Mouse (Mus musculus) C2C12 (cell line): ENCODE measurements around the gene Epha10. TPM values are rescaled to one million over a fixed set of nuclear protein-coding genes. Genes with fewer than 3 reads are reported as not detected.

Experiments used
- H3K27me3 ChIP-seq: one replicate; pipeline ENCODE4 v1.6.1; 2011; ENCODE audit not compliant: control insufficient read depth, insufficient read depth, insufficient read length
- H3K36me3 ChIP-seq: one replicate; pipeline ENCODE4 v1.6.1; 2011; ENCODE audit not compliant: control insufficient read depth, insufficient read depth
- H3K4me3 ChIP-seq: one replicate; pipeline ENCODE4 v1.5.1; 2011; ENCODE audit warnings: mild to moderate bottlenecking, control low read depth; ENCODE audit not compliant: poor library complexity, insufficient read depth, severe bottlenecking
- H3K79me2 ChIP-seq: one replicate; pipeline ENCODE4 v1.6.1; 2011; ENCODE audit not compliant: control insufficient read depth, insufficient read depth
- H3K79me3 ChIP-seq: one replicate; pipeline ENCODE4 v1.6.1; 2011; ENCODE audit warnings: low read depth, control low read depth
- H3ac ChIP-seq: one replicate; pipeline ENCODE3; 2011; ENCODE audit warnings: low read depth; ENCODE audit not compliant: control insufficient read depth, insufficient read length
- CEBPB ChIP-seq: IDR thresholded peaks from one replicate; pipeline ENCODE4 v1.6.1; 2011; ENCODE audit warnings: low read depth, mild to moderate bottlenecking, control low read depth, moderate library complexity
- CTCF ChIP-seq: IDR thresholded peaks from one replicate; pipeline ENCODE4 v1.5.1; 2011; ENCODE audit not compliant: control insufficient read depth, insufficient read depth, insufficient read length
- FOSL1 ChIP-seq: IDR thresholded peaks from one replicate; pipeline ENCODE4 v1.8.0; 2011; ENCODE audit warnings: mild to moderate bottlenecking, low read length; ENCODE audit not compliant: poor library complexity, insufficient read depth, severe bottlenecking
- MAX ChIP-seq: IDR thresholded peaks from one replicate; pipeline ENCODE4 v1.6.1; 2011; ENCODE audit warnings: mild to moderate bottlenecking, control low read depth
- MYOD1 ChIP-seq: IDR thresholded peaks from one replicate; pipeline ENCODE4 v1.6.1; 2011; ENCODE audit warnings: low read depth; ENCODE audit not compliant: control insufficient read depth, insufficient read length
- MYOG ChIP-seq: IDR thresholded peaks from one replicate; pipeline ENCODE4 v1.6.1; 2011; ENCODE audit not compliant: control insufficient read depth, insufficient read length; ENCODE audit errors: extremely low read depth
- USF1 ChIP-seq: IDR thresholded peaks from one replicate; pipeline ENCODE4 v1.6.1; 2011; ENCODE audit warnings: low read depth, mild to moderate bottlenecking, control low read depth, moderate library complexity
- polyA plus RNA-seq: library from polyadenylated mRNA; unstranded; fragments of >200 nt; fragmentation: generic; extraction: Trizol; gene quantifications from one replicate; pipeline ENCODE4 v1.2.1, GENCODE M21; 2012; ENCODE audit warnings: missing spikeins

The Epha10 gene
- polyA plus RNA-seq, 1 experiment: not detected

DNA sequence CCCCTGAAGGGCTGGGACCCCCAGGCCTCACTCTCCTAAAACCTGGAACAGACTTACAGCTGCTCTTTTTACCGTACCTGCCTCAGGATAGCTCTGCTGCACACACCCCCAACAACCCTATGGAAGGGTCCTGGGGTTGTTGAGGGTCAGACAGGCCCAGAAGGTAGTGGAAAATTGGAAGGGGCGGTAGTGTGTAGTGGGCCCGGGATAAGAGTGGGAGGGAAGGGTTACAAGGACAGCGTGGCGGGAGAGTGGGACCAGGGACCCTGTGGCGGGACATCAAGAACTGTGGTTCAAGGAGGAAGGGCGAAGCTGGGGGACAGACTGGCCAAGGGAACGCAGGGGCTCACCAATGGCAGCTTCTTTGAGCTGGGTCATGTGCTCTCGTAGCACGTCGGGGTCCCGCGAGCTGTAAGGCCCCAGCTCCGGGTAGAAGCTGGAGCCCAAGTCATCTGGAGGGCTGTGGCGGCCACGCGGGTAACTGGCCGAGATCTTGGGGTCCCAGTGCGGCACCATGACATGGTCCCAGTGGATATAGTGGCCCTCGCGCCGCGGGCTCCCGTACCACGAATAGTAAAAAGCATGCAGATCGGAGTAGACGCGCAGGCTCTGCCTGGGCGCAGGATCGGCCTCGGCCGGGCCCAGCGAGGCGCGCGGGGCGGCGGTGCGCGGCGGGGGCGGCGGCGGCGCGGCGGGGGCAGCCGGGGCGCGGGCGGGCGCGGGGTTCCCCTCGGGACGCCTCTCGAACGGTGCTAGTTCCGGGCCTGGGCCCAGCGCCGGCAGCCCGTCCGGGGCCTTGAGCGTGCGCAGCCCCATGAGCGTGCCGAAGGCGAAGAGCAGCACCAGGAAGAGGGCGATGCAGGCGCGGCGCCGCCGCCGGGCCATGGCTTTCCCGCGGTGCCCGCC, 19.2 kb upstream of the Epha10 start, which contains the start of gene Maneal:
Gene Maneal, minus strand, starts transcription at position 889 of the 906 bp plus-strand sequence.
- Histone ChIP-seq H3ac (no peak within 1 kb of the TSS), H3K36me3 (no peaks in the 10 kb centered on the region), H3K4me3 (no peak within 1 kb of the TSS), H3K27me3 (peaks cover 29% of the 10 kb centered on the region), H3K79me3 (no peaks in the 10 kb centered on the region), H3K79me2 (no peaks in the 10 kb centered on the region)
- no peak for TF ChIP-seq USF1
- TF ChIP-seq FOSL1: no peak
- TF ChIP-seq MAX: no peak
- TF ChIP-seq MYOG: no peak
- TF ChIP-seq CTCF: no peak
- TF ChIP-seq CEBPB: no peak
- no peak for TF ChIP-seq MYOD1

DNA sequence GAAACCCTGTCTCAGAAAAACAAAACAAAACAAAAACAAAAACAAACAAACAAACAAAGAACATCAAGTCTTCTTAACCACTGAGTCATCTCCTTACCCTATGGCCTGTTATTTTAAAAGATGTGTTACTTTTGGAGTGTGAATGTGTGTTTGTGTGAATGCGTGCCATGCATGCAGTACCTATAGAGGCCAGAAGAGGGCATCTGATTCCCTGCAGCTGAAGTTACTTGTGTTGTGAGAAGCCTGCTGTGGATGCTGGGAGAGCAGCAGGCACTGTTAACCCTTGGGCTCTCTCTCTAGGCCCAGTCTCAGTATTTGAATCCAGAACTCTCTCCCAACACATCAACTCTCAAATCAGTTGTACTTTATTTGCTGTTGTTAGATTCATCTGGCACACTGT, 8.0 kb upstream of the Epha10 start:
- TF ChIP-seq MAX (no peak), USF1 (no peak), MYOG (no peak), MYOD1 (no peak), FOSL1 (no peak), CEBPB (no peak), CTCF (no peak)

DNA sequence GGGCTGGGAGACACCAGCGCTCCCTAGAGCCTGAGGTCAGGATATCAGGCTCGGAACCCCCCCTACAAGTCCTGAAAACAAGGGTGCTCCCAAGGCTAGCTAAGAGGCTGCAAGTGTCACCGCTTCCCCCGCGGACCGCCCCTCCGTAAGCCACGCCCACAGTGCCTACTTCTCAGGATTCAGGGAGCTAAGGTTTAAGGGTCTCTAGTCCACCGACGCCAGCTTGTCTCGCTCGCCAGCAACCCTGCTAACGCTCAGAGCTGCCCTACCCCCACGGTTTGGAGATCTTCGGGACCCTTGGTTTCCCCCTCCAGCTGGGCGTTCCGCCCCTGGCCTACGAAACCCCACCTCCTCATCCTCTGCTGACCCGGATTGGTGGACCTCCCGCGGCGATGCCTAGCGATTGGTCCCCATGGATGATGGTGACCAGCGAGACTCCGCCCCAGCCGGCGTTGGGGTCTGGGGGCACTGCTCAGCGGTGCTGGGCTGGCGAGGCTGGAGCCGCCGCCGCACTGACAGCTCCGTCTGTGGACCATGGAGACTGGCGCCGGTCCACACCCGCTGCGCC, 726 bp downstream of the Epha10 start:
- no peaks in the 10 kb centered on the region for H3K36me3 ChIP-seq
- H3ac ChIP-seq: no peak overlapping the region
- TF ChIP-seq MYOD1 (no peak), MYOG (no peak), CEBPB (no peak)
- H3K79me2 ChIP-seq: no peaks in the 10 kb centered on the region
- no peaks in the 10 kb centered on the region for H3K79me3 ChIP-seq
- H3K4me3 ChIP-seq: no peak overlapping the region
- H3K27me3 ChIP-seq: peaks cover 43% of the 10 kb centered on the region

More for the DNA sequence above, 8.0 kb upstream of the Epha10 start:
- Histone ChIP-seq H3K4me3 (no peak overlapping the region), H3ac (no peak overlapping the region), H3K79me2 (no peaks in the 10 kb centered on the region), H3K27me3 (no peaks in the 10 kb centered on the region), H3K79me3 (no peaks in the 10 kb centered on the region), H3K36me3 (no peaks in the 10 kb centered on the region)

DNA sequence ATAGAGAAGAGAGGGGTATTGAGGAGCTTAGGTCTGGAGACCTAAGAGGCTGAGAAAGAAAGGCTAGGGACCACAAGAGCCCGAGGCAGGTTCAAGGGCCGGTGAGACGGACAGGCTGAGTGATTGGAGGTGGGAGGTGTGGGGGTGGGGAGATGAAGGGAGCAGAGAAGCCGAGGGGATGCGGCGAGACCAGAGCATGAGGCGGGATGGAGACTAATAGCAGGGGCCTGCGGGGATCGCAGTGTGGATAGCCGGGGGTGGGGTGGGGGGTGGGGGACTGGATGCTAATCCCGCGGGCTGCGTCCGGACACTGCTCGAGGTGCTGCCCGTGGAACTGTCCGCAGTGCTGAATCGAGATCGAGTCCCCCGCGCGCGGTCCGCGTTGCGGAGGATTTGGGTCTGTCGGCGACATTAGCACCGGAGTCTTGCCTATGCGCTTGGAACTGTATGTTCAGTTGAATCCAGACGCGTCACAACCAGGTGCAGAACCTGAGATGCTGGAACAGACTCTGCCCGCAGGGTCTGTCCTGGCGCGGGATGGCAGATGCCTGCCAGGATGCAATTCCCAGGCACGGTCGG, 1.5 kb downstream of the Epha10 start:
- TF ChIP-seq CEBPB: no peak
- TF ChIP-seq CTCF: no peak
- no peak for TF ChIP-seq MAX
- no peak for TF ChIP-seq FOSL1
- TF ChIP-seq USF1: no peak
- no peak for TF ChIP-seq MYOD1
- no peak for TF ChIP-seq MYOG
- Histone ChIP-seq H3K4me3 (no peak overlapping the region), H3K79me2 (no peaks in the 10 kb centered on the region), H3K36me3 (no peaks in the 10 kb centered on the region), H3K27me3 (peaks cover 46% of the 10 kb centered on the region), H3K79me3 (no peaks in the 10 kb centered on the region), H3ac (no peak overlapping the region)

DNA sequence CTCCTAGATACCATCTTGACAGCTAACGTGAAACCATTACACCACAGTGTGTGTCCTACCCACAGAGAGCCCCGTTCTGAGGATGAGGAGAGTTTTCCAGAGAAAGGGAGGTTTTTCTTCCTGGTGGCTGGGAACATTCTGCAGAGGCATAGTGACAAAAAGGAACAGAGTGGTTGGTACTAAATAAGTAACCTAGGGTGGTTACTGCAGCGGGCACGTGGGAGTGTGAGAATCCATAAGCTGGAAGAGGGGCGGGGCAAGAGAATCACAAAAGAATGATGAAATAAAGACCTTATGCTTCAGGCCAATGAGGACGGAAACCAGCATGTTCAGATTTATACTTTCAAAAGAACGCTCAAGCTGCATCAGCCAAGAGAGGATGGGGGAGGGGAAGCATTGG, 8.0 kb downstream of the Epha10 start:
- H3K79me2 ChIP-seq: no peaks in the 10 kb centered on the region
- TF ChIP-seq MYOD1 (no peak), CTCF (no peak), FOSL1 (no peak), CEBPB (no peak), MAX (no peak), MYOG (no peak), USF1 (no peak)
- no peaks in the 10 kb centered on the region for H3K79me3 ChIP-seq
- H3ac ChIP-seq: no peak overlapping the region
- no peak overlapping the region for H3K4me3 ChIP-seq
- H3K27me3 ChIP-seq: peaks cover 53% of the 10 kb centered on the region
- H3K36me3 ChIP-seq: no peaks in the 10 kb centered on the region
